Mouse (Mus musculus) T-helper 1 cell (primary cell): ENCODE measurements around the gene Rffl.

Source experiments
- in situ Hi-C: fragments of 300-600 bp; cut with MboI, MseI; formaldehyde crosslinking; loops from one replicate; pipeline ENCODE4 v1.15.1; 2025; ENCODE audit warnings: high pct_unique_total_duplicates

Rffl gene

GRCm38 (mm10) chr11:82780134-82780533 is 90.9 kb downstream of the Rffl start:
- in situ Hi-C loops, result no loop called here

GRCm38 (mm10) chr11:82764438-82764924 is 106.5 kb downstream of the Rffl start:
- in situ Hi-C loops, result loop anchor here (5.0 kb wide), 1 partner anchor 123 kb away; no protein-coding TSS in a partner anchor

GRCm38 (mm10) chr11:82763742-82764437 is 107.1 kb downstream of the Rffl start, which contains the start of the genes Cct6b and Zfp830:
Gene Cct6b, minus strand, starts transcription at chr11:82764321.
Gene Zfp830, plus strand, starts transcription at chr11:82764345.
- in situ Hi-C loops, result loop anchor here (5.0 kb wide), 1 partner anchor 123 kb away; no protein-coding TSS in a partner anchor

GRCm38 (mm10) chr11:82763261-82763660 is 107.7 kb downstream of the Rffl start:
- in situ Hi-C loops, result loop anchor here (5.0 kb wide), 1 partner anchor 124 kb away; no protein-coding TSS in a partner anchor

- in situ Hi-C loops, result loop anchor here (5.0 kb wide), 1 partner anchor 125 kb away; no protein-coding TSS in a partner anchor
Observed at GRCm38 (mm10) chr11:82762286-82762829, 108.7 kb downstream of the Rffl start.

- in situ Hi-C loops, result no loop called here
Observed at GRCm38 (mm10) chr11:82755919-82756318, 115.1 kb downstream of the Rffl start.
